Mouse (Mus musculus) heart, postnatal 0 days (tissue): ENCODE data around the gene Snrpa1. TPM values are rescaled to one million over a fixed set of nuclear protein-coding genes. Genes with fewer than 3 reads are reported as not detected.

Source experiments
- ATAC-seq: fragments of 200-750 bp; cut with Nextera tagmentation; 2 replicates; pipeline ENCODE4 v1.8.0; 2017; ENCODE audit warnings: low read depth, moderate number of reproducible peaks, moderate library complexity; ENCODE audit not compliant: insufficient read depth
- DNase-seq: peaks from one replicate; pipeline ENCODE4 v3.0.0-alpha.2; 2016; ENCODE audit warnings: low spot score
- H3K27ac ChIP-seq: fragments of 300-500 bp; sonication (generic); 2 replicates; pipeline ENCODE4 v1.5.1; 2014; ENCODE audit warnings: low read depth, mild to moderate bottlenecking
- H3K27me3 ChIP-seq: fragments of 300-500 bp; sonication (generic); 2 replicates; pipeline ENCODE4 v1.6.1; 2014; ENCODE audit warnings: low read length, mixed read lengths; ENCODE audit not compliant: control insufficient read depth, insufficient read depth
- H3K36me3 ChIP-seq: fragments of 300-500 bp; sonication (generic); replicated peaks from 2 replicates; pipeline ENCODE4 v1.6.1; 2014; ENCODE audit warnings: low read length, mixed read lengths; ENCODE audit not compliant: control insufficient read depth, insufficient read depth
- H3K4me1 ChIP-seq: fragments of 300-500 bp; sonication (generic); 2 replicates; pipeline ENCODE4 v1.6.1; 2014; ENCODE audit warnings: antibody characterized with exemption; ENCODE audit not compliant: control insufficient read depth, insufficient read depth
- H3K4me2 ChIP-seq: fragments of 300-500 bp; sonication (generic); 2 replicates; pipeline ENCODE4 v1.6.1; 2014; ENCODE audit warnings: low read depth, mild to moderate bottlenecking, low read length, moderate library complexity
- H3K4me3 ChIP-seq: fragments of 300-500 bp; sonication (generic); 2 replicates; pipeline ENCODE4 v1.5.1; 2014; ENCODE audit warnings: low read depth, low read length
- H3K9ac ChIP-seq: fragments of 300-500 bp; sonication (generic); replicated peaks from 2 replicates; pipeline ENCODE4 v1.6.1; 2014; ENCODE audit warnings: low read depth, low read length, mixed read lengths
- H3K9me3 ChIP-seq: fragments of 300-500 bp; sonication (generic); replicated peaks from 2 replicates; pipeline ENCODE4 v1.6.1; 2016; ENCODE audit warnings: low read length; ENCODE audit not compliant: control insufficient read depth
- CTCF ChIP-seq: IDR thresholded peaks from 2 replicates; pipeline ENCODE4 v1.5.1; 2016; ENCODE audit warnings: antibody characterized with exemption, control low read depth, low read depth
- EP300 ChIP-seq: IDR thresholded peaks from 2 replicates; pipeline ENCODE4 v1.6.1; 2016; ENCODE audit warnings: antibody characterized with exemption, low read depth
- WGBS: fragments of 180-500 bp; shearing (Covaris S2); extraction: QIAGEN DNeasy Blood & Tissue Kit; methylation state at CpG from one replicate; pipeline ENCODE4 v1.1.7; 2014; 5-methylcytosine and 5-hydroxymethylcytosine counted together
- polyA plus RNA-seq: library from polyadenylated mRNA; unstranded; fragments of >200 nt; fragmentation: Nextera tagmentation; extraction: Ambion mirVana; gene quantifications from 2 replicates; pipeline ENCODE4 v1.2.1, GENCODE M21; 2015
- total RNA-seq: library from RNA; depleted of rRNA; stranded (reverse); fragments of >200 nt; gene quantifications from 2 replicates; pipeline ENCODE4 v1.2.3, GENCODE M21; 2014; ENCODE audit warnings: low replicate concordance

Snrpa1 gene
- total and polyA plus RNA-seq, 2 experiments from 2014 or later, result 30.8 to 58.9 TPM

GRCm38 (mm10) chr7:66084546-66084945 is 25.7 kb downstream of the Snrpa1 start:
- no peaks in the 10 kb centered on the region for H3K9me3 ChIP-seq
- H3K27me3 ChIP-seq, result no peaks in the 10 kb centered on the region
- H3K36me3 ChIP-seq, result peaks cover 75% of the 10 kb centered on the region
- H3K27ac ChIP-seq, result no peak overlapping the region
- peaks cover 12% of the 10 kb centered on the region for H3K4me1 ChIP-seq
- no peak for TF ChIP-seq CTCF
- TF ChIP-seq EP300, result no peak
- H3K4me2 ChIP-seq, result no peak overlapping the region
- ATAC-seq (no peak), DNase-seq (no peak)
- 66% methylated on average over 7 of the region's 7 CpGs for WGBS
- H3K4me3 ChIP-seq, result no peak overlapping the region
- H3K9ac ChIP-seq, result no peak overlapping the region

GRCm38 (mm10) chr7:66087652-66088051 is 28.8 kb downstream of the Snrpa1 start:
- H3K27me3 ChIP-seq, result no peaks in the 10 kb centered on the region
- H3K4me1 ChIP-seq, result 0 out of 2 replicates have a peak, but pooled peaks cover 5% of the 10 kb centered on the region
- ATAC-seq (no peak), DNase-seq (no peak)
- H3K27ac ChIP-seq, result no peak overlapping the region
- H3K9ac ChIP-seq, result no peak overlapping the region
- no peak for TF ChIP-seq CTCF
- TF ChIP-seq EP300, result no peak
- no peak overlapping the region for H3K4me3 ChIP-seq
- WGBS, result 87% methylated on average over 4 of the region's 4 CpGs
- H3K36me3 ChIP-seq, result peaks cover 80% of the 10 kb centered on the region
- no peaks in the 10 kb centered on the region for H3K9me3 ChIP-seq
- H3K4me2 ChIP-seq, result no peak overlapping the region

GRCm38 (mm10) chr7:66088077-66088476 is 29.3 kb downstream of the Snrpa1 start:
- H3K9ac ChIP-seq, result no peak overlapping the region
- WGBS, result 82% methylated on average over 2 of the region's 2 CpGs
- DNase-seq, result no peak
- no peak for ATAC-seq
- peaks cover 76% of the 10 kb centered on the region for H3K36me3 ChIP-seq
- 0 out of 2 replicates have a peak, but pooled peaks cover 5% of the 10 kb centered on the region for H3K4me1 ChIP-seq
- no peaks in the 10 kb centered on the region for H3K27me3 ChIP-seq
- no peak overlapping the region for H3K27ac ChIP-seq
- no peak overlapping the region for H3K4me3 ChIP-seq
- TF ChIP-seq CTCF, result no peak
- TF ChIP-seq EP300, result no peak
- H3K4me2 ChIP-seq, result no peak overlapping the region
- no peaks in the 10 kb centered on the region for H3K9me3 ChIP-seq

- H3K9ac ChIP-seq, result no peak overlapping the region
- no peak for DNase-seq
- H3K4me1 ChIP-seq, result no peaks in the 10 kb centered on the region
- peaks cover 51% of the 10 kb centered on the region for H3K36me3 ChIP-seq
- 88% methylated on average over 11 of the region's 11 CpGs for WGBS
- no peak overlapping the region for H3K4me3 ChIP-seq
- H3K4me2 ChIP-seq, result no peak overlapping the region
- H3K27me3 ChIP-seq, result no peaks in the 10 kb centered on the region
- no peaks in the 10 kb centered on the region for H3K9me3 ChIP-seq
- H3K27ac ChIP-seq, result no peak overlapping the region
- ATAC-seq, result no peak
- TF ChIP-seq EP300 (no peak), CTCF (no peak)
Observed at GRCm38 (mm10) chr7:66090676-66091190, 31.9 kb downstream of the Snrpa1 start.

GRCm38 (mm10) chr7:66091553-66091952 is 32.8 kb downstream of the Snrpa1 start:
- WGBS, result 80% methylated on average over 7 of the region's 7 CpGs
- Histone ChIP-seq H3K36me3 (peaks cover 43% of the 10 kb centered on the region), H3K27me3 (no peaks in the 10 kb centered on the region), H3K4me2 (no peak overlapping the region), H3K9me3 (no peaks in the 10 kb centered on the region), H3K9ac (no peak overlapping the region), H3K27ac (no peak overlapping the region), H3K4me3 (no peak overlapping the region), H3K4me1 (no peaks in the 10 kb centered on the region)
- TF ChIP-seq CTCF (no peak), EP300 (no peak)
- DNase-seq, result no peak
- ATAC-seq, result no peak

GRCm38 (mm10) chr7:66092656-66093055 is 33.9 kb downstream of the Snrpa1 start:
- TF ChIP-seq EP300, result no peak
- TF ChIP-seq CTCF, result no peak

More at GRCm38 (mm10) chr7:66092656-66093055, 33.9 kb downstream of the Snrpa1 start:
- no peaks in the 10 kb centered on the region for H3K27me3 ChIP-seq
- H3K27ac ChIP-seq, result no peak overlapping the region
- H3K4me2 ChIP-seq, result no peak overlapping the region
- H3K9me3 ChIP-seq, result no peaks in the 10 kb centered on the region
- no peaks in the 10 kb centered on the region for H3K4me1 ChIP-seq
- ATAC-seq (no peak), DNase-seq (no peak)
- 85% methylated on average over 8 of the region's 8 CpGs for WGBS
- H3K9ac ChIP-seq, result no peak overlapping the region
- H3K4me3 ChIP-seq, result no peak overlapping the region
- peaks cover 32% of the 10 kb centered on the region for H3K36me3 ChIP-seq
